Mouse (Mus musculus): ENCODE measurements around the gene Slc7a7. TPM values are rescaled to one million over a fixed set of nuclear protein-coding genes. Genes with fewer than 3 reads are reported as not detected.

Gene Slc7a7
- polyA plus RNA-seq, 1 experiment from 2014 or later = 8.2 TPM

DNA sequence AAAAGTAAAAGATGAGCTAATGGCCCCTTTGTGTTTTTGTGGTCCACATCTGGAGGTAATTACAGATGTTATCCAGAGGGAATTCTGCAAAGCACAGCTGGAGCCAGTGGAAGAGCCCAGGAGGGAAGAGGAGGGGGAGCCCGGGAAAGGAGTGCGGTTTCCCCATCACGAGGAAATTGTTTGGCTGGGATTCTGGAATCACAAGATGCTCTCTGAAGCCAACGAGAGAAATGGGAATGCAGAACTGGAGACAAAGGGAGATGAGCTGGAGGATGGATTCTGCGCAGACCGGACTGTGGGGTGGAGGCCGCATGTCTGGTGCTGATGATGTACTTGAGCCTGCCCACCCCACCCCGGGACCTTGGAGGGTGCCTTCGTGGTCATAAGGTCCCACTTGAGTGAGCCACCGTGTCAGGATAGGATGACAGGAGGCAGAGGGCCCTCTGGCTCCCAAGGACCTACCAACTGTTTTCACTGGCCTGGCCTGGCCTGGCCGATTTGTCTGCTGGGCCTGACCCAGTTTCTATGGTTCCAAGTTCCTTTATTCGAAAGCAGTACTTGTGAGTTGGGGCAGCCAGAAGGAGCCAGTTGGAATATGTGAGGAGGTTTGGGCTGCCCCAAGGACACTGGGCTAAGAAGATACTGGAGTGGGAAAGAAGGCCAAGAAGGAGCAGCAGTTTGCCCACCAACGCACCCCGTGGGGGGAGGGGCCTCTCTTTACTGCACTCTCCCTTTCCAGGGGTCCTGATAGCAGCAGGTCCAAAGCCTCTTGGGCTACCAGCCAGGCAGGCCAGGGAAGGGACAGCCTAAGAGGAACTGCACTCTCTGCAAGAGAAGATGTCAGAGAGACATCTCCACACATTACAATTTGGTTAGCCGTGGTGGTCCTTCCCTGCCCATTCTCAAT is 26.4 kb upstream of the Slc7a7 start:
- POLR2A ChIA-PET = interaction anchor here (0.6 kb wide), 1 partner anchor 76 kb away, joined by 4 read pairs; no protein-coding TSS in a partner anchor
- H3K27me3 ChIP-seq = no peaks in the 10 kb centered on the region
- in situ Hi-C loops (cut with MboI; ENCODE audit: low pct_unique_long_range_greater_than_20kb) = no loop called here
- CTCF ChIA-PET = interaction anchor here (1.0 to 2.2 kb wide), 2 partner anchors 205 to 253 kb away, joined by 3 to 5 read pairs; no protein-coding TSS in a partner anchor
- DNase-seq (ENCODE audit: low read depth, low spot score) = no peak
- ATAC-seq = no peak
- no peak for TF ChIP-seq CTCF (IDR thresholded peaks at IDR 0.05)

GRCm38 (mm10) chr14:54443196-54443595 is 25.6 kb upstream of the Slc7a7 start:
- in situ Hi-C loops (cut with MboI; ENCODE audit: low pct_unique_long_range_greater_than_20kb) = no loop called here
- TF ChIP-seq CTCF (IDR thresholded peaks at IDR 0.05) = no peak
- no peaks in the 10 kb centered on the region for H3K27me3 ChIP-seq
- CTCF ChIA-PET = no interaction called here
- POLR2A ChIA-PET = no interaction called here
- DNase-seq (ENCODE audit: low read depth, low spot score) = no peak
- no peak for ATAC-seq

GRCm38 (mm10) chr14:54442548-54442947 is 25.0 kb upstream of the Slc7a7 start:
- in situ Hi-C loops (cut with MboI; ENCODE audit: low pct_unique_long_range_greater_than_20kb) = no loop called here
- no peaks in the 10 kb centered on the region for H3K27me3 ChIP-seq
- DNase-seq (ENCODE audit: low read depth, low spot score) (no peak), ATAC-seq (no peak)
- no peak for TF ChIP-seq CTCF (IDR thresholded peaks at IDR 0.05)
- ChIA-PET CTCF (no interaction called here), POLR2A (no interaction called here)

DNA sequence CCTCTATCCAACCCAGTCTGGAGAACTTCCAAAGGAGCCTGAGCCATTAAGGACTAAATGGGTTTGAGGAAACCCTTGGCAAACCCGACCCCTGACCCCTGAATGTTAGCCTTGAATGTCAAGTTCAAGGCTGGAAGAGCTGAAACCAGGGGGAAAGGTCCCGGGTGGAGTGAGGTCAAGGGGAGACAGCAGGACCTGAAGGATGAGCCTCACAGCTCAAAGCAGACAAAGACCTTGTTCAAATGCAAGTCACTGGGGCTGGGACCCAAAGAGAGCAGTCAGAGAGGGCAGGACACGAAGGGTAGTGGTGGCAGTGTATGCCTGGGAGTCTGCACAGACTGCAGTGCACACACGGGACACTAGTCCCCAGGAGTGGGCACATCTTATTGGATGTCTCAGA is 23.8 kb upstream of the Slc7a7 start:
- no peak for DNase-seq (ENCODE audit: low read depth, low spot score)
- ATAC-seq = no peak
- ChIA-PET CTCF (no interaction called here), POLR2A (no interaction called here)
- in situ Hi-C loops (cut with MboI; ENCODE audit: low pct_unique_long_range_greater_than_20kb) = no loop called here
- H3K27me3 ChIP-seq = no peaks in the 10 kb centered on the region
- no peak for TF ChIP-seq CTCF (IDR thresholded peaks at IDR 0.05)

GRCm38 (mm10) chr14:54440538-54440937 is 23.0 kb upstream of the Slc7a7 start:
- ChIA-PET POLR2A (no interaction called here), CTCF (no interaction called here)
- no peaks in the 10 kb centered on the region for H3K27me3 ChIP-seq
- no peak for TF ChIP-seq CTCF (IDR thresholded peaks at IDR 0.05)
- in situ Hi-C loops (cut with MboI; ENCODE audit: low pct_unique_long_range_greater_than_20kb) = no loop called here
- DNase-seq (ENCODE audit: low read depth, low spot score) (no peak), ATAC-seq (no peak)

- DNase-seq (ENCODE audit: low read depth, low spot score) (no peak), ATAC-seq (no peak)
- ChIA-PET CTCF (interaction anchor here (0.9 kb wide), 1 partner anchor 207 kb away, joined by 3 read pairs; no protein-coding TSS in a partner anchor), POLR2A (no interaction called here)
- no peaks in the 10 kb centered on the region for H3K27me3 ChIP-seq
- in situ Hi-C loops (cut with MboI; ENCODE audit: low pct_unique_long_range_greater_than_20kb) = no loop called here
- TF ChIP-seq CTCF (IDR thresholded peaks at IDR 0.05) = no peak
Measured at GRCm38 (mm10) chr14:54439610-54440009, 22.0 kb upstream of the Slc7a7 start.

DNA sequence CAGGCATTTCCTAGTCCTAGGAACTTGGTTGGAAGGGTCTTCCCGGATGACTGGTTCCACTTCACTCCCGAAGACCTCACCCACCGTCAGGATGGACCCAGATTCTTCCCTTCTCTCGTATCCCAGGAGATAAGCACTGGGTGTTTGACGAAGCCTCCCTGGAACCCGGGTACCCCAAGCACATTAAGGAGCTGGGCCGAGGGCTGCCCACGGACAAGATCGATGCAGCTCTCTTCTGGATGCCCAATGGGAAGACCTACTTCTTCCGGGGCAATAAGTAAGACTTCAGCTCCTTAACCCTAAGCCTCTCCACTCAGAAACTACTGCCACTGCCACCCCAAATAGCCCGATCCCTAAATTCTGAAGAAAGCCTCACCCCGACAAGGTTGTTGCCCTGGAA is 21.6 kb upstream of the Slc7a7 start:
- no peak for TF ChIP-seq CTCF (IDR thresholded peaks at IDR 0.05)
- ATAC-seq = peak; percentile 4
- in situ Hi-C loops (cut with MboI; ENCODE audit: low pct_unique_long_range_greater_than_20kb) = no loop called here

DNA sequence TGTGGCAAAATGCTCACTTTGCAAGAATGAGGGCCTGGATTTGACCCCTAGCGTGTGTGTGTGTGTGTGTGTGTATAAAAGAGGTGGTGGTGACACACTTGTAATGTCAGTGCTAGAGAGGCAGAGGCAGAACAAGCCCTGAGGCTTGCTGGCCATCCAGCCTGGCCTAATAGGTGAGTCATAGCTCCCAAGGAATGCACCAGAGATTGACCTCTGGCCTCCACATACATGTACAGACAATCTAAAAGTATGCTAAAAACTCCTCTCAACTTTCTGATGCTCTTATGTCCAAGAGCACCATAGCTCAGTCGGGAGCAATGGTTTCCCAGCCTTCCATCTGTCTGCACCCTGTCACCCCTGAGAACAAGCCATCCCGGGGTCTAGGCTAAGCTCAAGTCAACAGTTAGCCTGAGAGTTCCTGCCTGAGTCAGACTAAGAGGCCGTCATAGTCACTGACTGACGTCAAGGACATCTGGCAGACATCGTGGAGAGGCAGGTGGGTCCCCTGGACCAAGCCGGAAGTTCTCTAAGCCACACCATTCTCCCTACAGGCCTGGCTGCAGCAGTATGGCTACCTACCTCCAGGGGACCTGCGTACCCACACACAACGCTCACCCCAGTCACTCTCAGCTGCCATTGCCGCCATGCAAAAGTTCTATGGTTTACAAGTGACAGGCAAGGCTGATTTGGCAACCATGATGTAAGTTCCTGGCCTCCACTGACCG is 17.8 kb upstream of the Slc7a7 start:
- CTCF ChIA-PET = interaction anchor here (1.4 kb wide), 1 partner anchor 23 kb away, joined by 4 read pairs; no protein-coding TSS in a partner anchor
- DNase-seq (ENCODE audit: low read depth, low spot score) = no peak
- H3K27me3 ChIP-seq = no peaks in the 10 kb centered on the region
- peak; percentile 31 for ATAC-seq
- no peak for TF ChIP-seq CTCF (IDR thresholded peaks at IDR 0.05)
- POLR2A ChIA-PET = interaction anchor here (1.4 kb wide), 1 partner anchor 10 kb away, joined by 5 read pairs; no protein-coding TSS in a partner anchor
- in situ Hi-C loops (cut with MboI; ENCODE audit: low pct_unique_long_range_greater_than_20kb) = no loop called here

More for the DNA sequence above, 21.6 kb upstream of the Slc7a7 start:
- CTCF ChIA-PET = interaction anchor here (0.9 kb wide), 1 partner anchor 206 kb away, joined by 3 read pairs; no protein-coding TSS in a partner anchor
- DNase-seq (ENCODE audit: low read depth, low spot score) = no peak
- POLR2A ChIA-PET = no interaction called here
- no peaks in the 10 kb centered on the region for H3K27me3 ChIP-seq

- ATAC-seq (no peak), DNase-seq (ENCODE audit: low read depth, low spot score) (no peak)
- in situ Hi-C loops (cut with MboI; ENCODE audit: low pct_unique_long_range_greater_than_20kb) = no loop called here
- no peak for TF ChIP-seq CTCF (IDR thresholded peaks at IDR 0.05)
- ChIA-PET CTCF (interaction anchor here (1.0 to 1.4 kb wide), 3 partner anchors 15 to 201 kb away, joined by 3 to 6 read pairs (median 4); no protein-coding TSS in a partner anchor), POLR2A (interaction anchor here (1.4 kb wide), 1 partner anchor 11 kb away, joined by 5 read pairs; no protein-coding TSS in a partner anchor)
- H3K27me3 ChIP-seq = no peaks in the 10 kb centered on the region
Measured at GRCm38 (mm10) chr14:54433941-54434531, 16.5 kb upstream of the Slc7a7 start.

Measured in Patski (cell line).